Mouse (Mus musculus) limb, embryonic 11.5 days (tissue): ENCODE data around the gene Tasp1. TPM values are rescaled to one million over a fixed set of nuclear protein-coding genes. Genes with fewer than 3 reads are reported as not detected.
"Not testable (repeated sequence)": the region's sequence is repeated elsewhere in the genome, so short reads cannot be mapped to it uniquely, and the experiment has no call there.

Experiments
- ATAC-seq: fragments of 200-750 bp; cut with Nextera tagmentation; 2 replicates; pipeline ENCODE4 v1.8.0; 2017; ENCODE audit warnings: low read depth; ENCODE audit not compliant: insufficient number of reproducible peaks, low FRiP score, low TSS enrichment
- DNase-seq: peaks from one replicate; pipeline ENCODE4 v3.0.0-alpha.2; 2015; ENCODE audit warnings: low spot score
- H3K27ac ChIP-seq: fragments of 300-500 bp; sonication (generic); replicated peaks from 2 replicates; pipeline ENCODE4 v1.5.1; 2014; ENCODE audit warnings: low read depth, mild to moderate bottlenecking, low read length
- H3K27me3 ChIP-seq: fragments of 300-500 bp; sonication (generic); 2 replicates; pipeline ENCODE4 v1.6.1; 2014; ENCODE audit warnings: mild to moderate bottlenecking, low read length, mixed read lengths; ENCODE audit not compliant: control insufficient read depth, insufficient read depth
- H3K36me3 ChIP-seq: fragments of 300-500 bp; sonication (generic); 2 replicates; pipeline ENCODE4 v1.6.1; 2014; ENCODE audit warnings: mild to moderate bottlenecking, low read length, moderate library complexity, mixed read lengths; ENCODE audit not compliant: control insufficient read depth, insufficient read depth
- H3K4me1 ChIP-seq: fragments of 300-500 bp; sonication (generic); 2 replicates; pipeline ENCODE4 v1.6.1; 2014; ENCODE audit warnings: low read length, mixed read lengths; ENCODE audit not compliant: control insufficient read depth, insufficient read depth
- H3K4me2 ChIP-seq: fragments of 300-500 bp; sonication (generic); 2 replicates; pipeline ENCODE4 v1.6.1; 2014; ENCODE audit warnings: low read depth, mild to moderate bottlenecking, moderate library complexity; ENCODE audit not compliant: severe bottlenecking
- H3K4me3 ChIP-seq: fragments of 300-500 bp; sonication (generic); 2 replicates; pipeline ENCODE4 v1.5.1; 2014; ENCODE audit warnings: low read depth, low read length
- H3K9ac ChIP-seq: fragments of 300-500 bp; sonication (generic); 2 replicates; pipeline ENCODE4 v1.6.1; 2014; ENCODE audit warnings: mild to moderate bottlenecking, low read length
- H3K9me3 ChIP-seq: fragments of 300-500 bp; sonication (generic); 2 replicates; pipeline ENCODE4 v1.6.1; 2016; ENCODE audit warnings: low read length; ENCODE audit not compliant: control insufficient read depth
- WGBS: fragments of 180-500 bp; shearing (Covaris S2); extraction: QIAGEN DNeasy Blood & Tissue Kit; methylation state at CpG from one replicate; pipeline ENCODE4 v1.1.7; 2014; 5-methylcytosine and 5-hydroxymethylcytosine counted together
- polyA plus RNA-seq: library from polyadenylated mRNA; unstranded; fragments of >200 nt; fragmentation: Nextera tagmentation; extraction: Ambion mirVana; gene quantifications from 2 replicates; pipeline ENCODE4 v1.2.1, GENCODE M21; 2014

The Tasp1 gene
- polyA plus RNA-seq, 1 experiment from 2014 or later = 20.2 TPM

DNA sequence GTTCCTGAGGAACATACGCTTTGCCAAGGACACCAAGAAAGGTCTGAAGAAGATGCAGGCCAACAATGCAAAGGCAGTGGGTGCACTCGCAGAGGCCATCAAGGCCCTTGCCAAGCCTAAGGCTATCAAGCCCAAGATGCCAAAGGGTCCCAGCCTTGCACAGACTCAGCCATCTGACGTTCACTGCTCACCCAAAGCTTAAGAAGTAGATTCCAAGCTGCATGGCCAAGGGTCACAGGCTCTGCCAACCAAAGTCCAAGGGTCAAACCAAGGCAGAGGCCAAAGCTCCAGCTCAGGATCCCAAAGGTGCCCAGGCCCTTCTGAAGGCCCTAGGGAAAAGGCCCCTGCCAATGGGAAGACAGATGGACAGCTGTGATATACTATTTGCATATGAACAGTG lies 203.2 kb downstream of the Tasp1 start:
- not testable (repeated sequence) for H3K4me1 ChIP-seq, H3K36me3 ChIP-seq, H3K27me3 ChIP-seq, H3K27ac ChIP-seq, ATAC-seq, H3K4me3 ChIP-seq, H3K9ac ChIP-seq, H3K4me2 ChIP-seq, DNase-seq, H3K9me3 ChIP-seq
- 93% methylated on average over 3 of the region's 3 CpGs for WGBS

DNA sequence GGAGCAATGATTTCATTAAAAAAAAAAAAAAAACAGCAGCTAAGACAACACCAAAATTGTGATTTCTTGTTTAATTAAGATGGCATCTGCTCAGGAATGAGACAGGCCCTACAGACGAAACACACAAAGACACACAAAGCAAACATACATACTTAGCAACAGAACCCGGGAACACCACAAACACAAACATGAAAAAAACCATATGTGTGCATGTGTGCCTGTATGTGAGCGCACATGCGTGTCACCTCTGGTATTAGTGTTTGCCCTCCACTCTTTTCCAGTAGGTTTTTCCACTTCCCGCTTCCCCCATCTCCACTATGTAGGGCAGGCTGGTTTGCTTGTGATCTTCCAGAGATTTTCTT lies 206.5 kb downstream of the Tasp1 start:
- no peaks in the 10 kb centered on the region for H3K27me3 ChIP-seq
- H3K36me3 ChIP-seq = no peaks in the 10 kb centered on the region
- H3K4me1 ChIP-seq = no peaks in the 10 kb centered on the region
- no peak overlapping the region for H3K4me3 ChIP-seq
- H3K4me2 ChIP-seq = no peak overlapping the region
- H3K27ac ChIP-seq = no peak overlapping the region
- no peak for DNase-seq
- H3K9me3 ChIP-seq = no peaks in the 10 kb centered on the region
- H3K9ac ChIP-seq = no peak overlapping the region
- no peak for ATAC-seq
- WGBS = 91% methylated on average over 5 of the region's 5 CpGs

DNA sequence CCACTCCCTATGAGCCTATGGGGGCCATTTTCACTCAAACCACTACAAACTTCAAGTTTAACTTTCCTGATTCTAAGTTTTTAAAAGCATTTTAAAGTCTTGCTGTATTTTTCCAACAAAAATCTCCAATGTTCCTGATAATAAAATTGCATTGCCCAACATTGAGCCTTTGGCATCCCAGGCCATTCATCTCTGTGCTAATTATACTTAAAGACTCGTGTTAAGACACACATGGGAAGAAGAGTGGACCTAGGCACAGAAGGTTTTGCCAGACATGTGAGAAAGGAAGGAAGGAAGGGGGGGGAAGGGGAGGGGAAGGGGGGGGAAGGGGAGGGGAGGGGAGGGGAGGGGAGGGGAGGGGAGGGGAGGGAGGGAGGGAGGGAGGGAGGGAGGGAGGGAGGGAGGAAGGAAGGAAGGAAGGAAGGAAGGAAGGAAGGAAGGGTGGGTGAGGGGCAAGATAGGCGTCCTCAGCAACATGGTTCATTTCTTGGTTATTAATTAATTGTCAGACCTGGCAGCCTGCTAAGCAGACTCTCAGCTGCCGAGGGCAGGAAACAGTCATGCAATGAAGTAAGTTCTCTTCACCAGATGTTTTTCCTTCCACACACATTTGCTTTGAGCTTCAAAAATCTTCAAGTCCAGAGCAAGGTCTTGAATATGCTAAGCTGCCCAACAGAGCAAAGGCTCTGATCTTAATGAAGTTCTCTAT lies 207.0 kb downstream of the Tasp1 start:
- no peak overlapping the region for H3K4me2 ChIP-seq
- DNase-seq (no peak), ATAC-seq (no peak)
- no peaks in the 10 kb centered on the region for H3K36me3 ChIP-seq
- no peak overlapping the region for H3K9ac ChIP-seq
- no peaks in the 10 kb centered on the region for H3K9me3 ChIP-seq
- H3K27me3 ChIP-seq = no peaks in the 10 kb centered on the region
- WGBS = 32% methylated on average over 3 of the region's 3 CpGs
- no peaks in the 10 kb centered on the region for H3K4me1 ChIP-seq
- H3K27ac ChIP-seq = no peak overlapping the region
- H3K4me3 ChIP-seq = no peak overlapping the region

DNA sequence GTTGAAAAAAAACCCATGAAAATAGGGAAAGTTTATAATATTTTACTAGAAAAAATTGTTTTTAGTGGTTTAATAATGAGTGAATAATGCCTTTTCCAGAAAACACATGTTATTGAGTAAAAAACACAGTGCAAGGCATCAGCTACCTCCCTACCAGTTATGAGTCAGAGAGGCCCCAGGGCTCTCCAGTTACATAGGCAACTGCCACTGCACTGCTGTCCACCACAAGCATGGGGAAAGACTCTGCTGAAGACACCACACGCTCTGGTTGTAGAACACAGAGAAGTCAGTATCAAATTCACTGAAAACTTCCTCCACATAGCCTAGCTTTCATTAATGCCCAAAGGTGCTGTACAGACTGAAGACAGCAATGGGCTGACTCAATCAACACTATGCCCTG lies 217.0 kb downstream of the Tasp1 start:
- DNase-seq = no peak
- WGBS = 75% methylated on average over 1 of the region's 1 CpGs

DNA sequence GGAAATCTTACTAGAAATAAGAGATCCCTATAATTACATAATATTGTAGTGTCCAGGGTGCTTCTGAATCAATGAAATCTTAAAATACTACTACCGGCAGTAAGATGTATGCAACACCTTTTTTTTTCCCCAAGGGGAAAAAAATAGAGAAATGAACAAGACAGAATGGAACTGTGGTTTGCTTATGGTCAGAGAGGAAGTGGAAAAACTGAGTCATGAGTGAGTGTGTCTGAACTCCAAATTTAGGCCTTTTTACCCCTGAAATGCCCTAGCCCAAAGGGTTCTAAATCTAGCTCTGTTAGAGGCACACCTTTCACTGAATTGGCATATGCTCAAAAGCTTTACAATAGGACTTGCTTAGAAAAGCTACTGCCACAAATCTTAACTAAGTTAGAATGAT lies 225.2 kb downstream of the Tasp1 start:
- H3K4me3 ChIP-seq = no peak overlapping the region
- H3K4me1 ChIP-seq = no peaks in the 10 kb centered on the region
- H3K27me3 ChIP-seq = no peaks in the 10 kb centered on the region
- DNase-seq (no peak), ATAC-seq (no peak)
- no peak overlapping the region for H3K4me2 ChIP-seq
- WGBS = 79% methylated on average over 1 of the region's 1 CpGs
- H3K9me3 ChIP-seq = no peaks in the 10 kb centered on the region
- no peak overlapping the region for H3K27ac ChIP-seq
- no peak overlapping the region for H3K9ac ChIP-seq
- H3K36me3 ChIP-seq = no peaks in the 10 kb centered on the region

More for the DNA sequence above, 217.0 kb downstream of the Tasp1 start:
- Histone ChIP-seq H3K36me3 (no peaks in the 10 kb centered on the region), H3K4me2 (no peak overlapping the region), H3K27me3 (no peaks in the 10 kb centered on the region), H3K4me1 (no peaks in the 10 kb centered on the region), H3K27ac (no peak overlapping the region), H3K9me3 (no peaks in the 10 kb centered on the region), H3K4me3 (no peak overlapping the region), H3K9ac (no peak overlapping the region)
- ATAC-seq = no peak

DNA sequence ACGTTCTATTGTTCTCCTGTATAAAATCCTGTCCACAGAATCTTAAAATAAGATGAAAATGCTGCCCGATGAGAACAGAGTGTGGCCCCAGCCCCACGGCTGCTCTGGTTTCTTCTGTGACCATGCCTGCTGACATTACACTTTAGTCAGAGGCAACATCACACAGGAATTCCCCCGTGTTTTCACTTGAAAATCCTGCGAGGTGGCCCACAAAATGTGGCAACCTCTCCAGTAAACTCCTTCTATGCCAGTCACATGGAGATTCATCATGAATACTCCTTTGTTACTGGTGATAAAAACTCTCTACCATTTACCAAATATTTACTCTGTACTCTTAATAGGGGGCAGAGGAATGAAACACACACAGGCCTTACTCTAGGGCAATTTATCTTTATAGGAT lies 225.7 kb downstream of the Tasp1 start:
- no peak for ATAC-seq
- WGBS = 84% methylated on average over 5 of the region's 5 CpGs
- no peak overlapping the region for H3K4me3 ChIP-seq

GRCm38 (mm10) chr2:139821589-139822378 lies 244.8 kb downstream of the Tasp1 start:
- Histone ChIP-seq H3K36me3 (no peaks in the 10 kb centered on the region), H3K4me3 (no peak overlapping the region), H3K4me1 (peaks cover 2% of the 10 kb centered on the region; the same call in 1 of the 2 replicates), H3K9me3 (no peaks in the 10 kb centered on the region), H3K27me3 (no peaks in the 10 kb centered on the region), H3K27ac (no peak overlapping the region), H3K9ac (no peak overlapping the region), H3K4me2 (no peak overlapping the region)
- WGBS = 83% methylated on average over 8 of the region's 8 CpGs
- ATAC-seq (no peak), DNase-seq (no peak)

More for the DNA sequence above, 225.7 kb downstream of the Tasp1 start:
- no peaks in the 10 kb centered on the region for H3K36me3 ChIP-seq
- H3K27me3 ChIP-seq = no peaks in the 10 kb centered on the region
- H3K4me2 ChIP-seq = no peak overlapping the region
- H3K27ac ChIP-seq = no peak overlapping the region
- no peaks in the 10 kb centered on the region for H3K4me1 ChIP-seq
- H3K9me3 ChIP-seq = no peaks in the 10 kb centered on the region
- H3K9ac ChIP-seq = no peak overlapping the region
- DNase-seq = no peak

GRCm38 (mm10) chr2:139817275-139817674 lies 249.3 kb downstream of the Tasp1 start:
- 87% methylated on average over 3 of the region's 3 CpGs for WGBS
- Histone ChIP-seq H3K9ac (no peak overlapping the region), H3K27ac (no peak overlapping the region), H3K4me1 (peaks cover 2% of the 10 kb centered on the region; the same call in 1 of the 2 replicates), H3K9me3 (no peaks in the 10 kb centered on the region), H3K4me3 (no peak overlapping the region), H3K27me3 (no peaks in the 10 kb centered on the region), H3K4me2 (no peak overlapping the region), H3K36me3 (no peaks in the 10 kb centered on the region)
- DNase-seq = no peak
- 0 out of 2 replicates have a peak, but pooled peaks have one; percentile 51 for ATAC-seq
